Mouse (Mus musculus): ENCODE measurements around the gene Bhlha15.

Gene Bhlha15

DNA sequence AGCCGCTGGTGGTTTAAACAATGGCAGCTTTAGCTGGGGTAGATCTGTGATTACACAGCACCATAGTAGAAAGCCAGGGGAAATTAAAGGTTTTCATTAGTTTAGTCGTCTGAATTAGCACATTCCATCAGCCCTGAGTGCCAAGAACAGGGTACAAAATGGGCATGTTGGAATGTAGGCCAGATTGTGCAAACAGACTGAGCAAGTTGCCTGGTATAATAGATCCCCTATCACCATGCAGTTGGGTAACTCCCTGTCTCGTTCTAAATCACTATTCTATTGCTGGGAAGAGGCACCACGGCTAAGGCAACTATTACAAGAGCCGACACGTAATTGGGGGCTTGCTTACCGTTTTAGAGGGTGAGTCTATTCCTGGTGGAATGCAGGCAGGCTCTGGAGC lies 44.6 kb downstream of the Bhlha15 start:
- DNase-seq: no peak

DNA sequence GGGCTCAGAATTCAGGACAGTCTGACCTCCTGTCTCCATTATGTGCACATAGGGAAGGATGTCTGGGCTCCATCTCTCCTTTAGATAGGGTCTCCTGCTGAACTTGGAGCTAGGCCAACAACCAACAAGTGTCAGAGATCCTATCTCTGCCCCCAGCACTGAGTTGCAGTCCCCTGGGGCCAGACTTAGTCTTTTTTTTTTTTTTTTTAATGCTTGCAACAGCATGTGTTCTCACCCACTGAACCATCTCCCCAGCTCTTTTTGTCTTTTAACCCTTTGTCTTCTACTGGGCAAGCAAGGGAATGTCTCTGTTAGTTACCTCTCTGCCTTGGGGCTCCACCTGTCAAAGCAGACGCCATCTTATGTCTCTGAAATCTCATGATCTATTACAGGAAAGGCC lies 48.9 kb downstream of the Bhlha15 start:
- DNase-seq: no peak

All from cerebellum, postnatal 14 days (tissue).